Mouse (Mus musculus): ENCODE data around the gene Diaph3.
"Not testable (repeated sequence)": the region's sequence is repeated elsewhere in the genome, so short reads cannot be mapped to it uniquely, and the experiment has no call there.

Gene Diaph3

DNA sequence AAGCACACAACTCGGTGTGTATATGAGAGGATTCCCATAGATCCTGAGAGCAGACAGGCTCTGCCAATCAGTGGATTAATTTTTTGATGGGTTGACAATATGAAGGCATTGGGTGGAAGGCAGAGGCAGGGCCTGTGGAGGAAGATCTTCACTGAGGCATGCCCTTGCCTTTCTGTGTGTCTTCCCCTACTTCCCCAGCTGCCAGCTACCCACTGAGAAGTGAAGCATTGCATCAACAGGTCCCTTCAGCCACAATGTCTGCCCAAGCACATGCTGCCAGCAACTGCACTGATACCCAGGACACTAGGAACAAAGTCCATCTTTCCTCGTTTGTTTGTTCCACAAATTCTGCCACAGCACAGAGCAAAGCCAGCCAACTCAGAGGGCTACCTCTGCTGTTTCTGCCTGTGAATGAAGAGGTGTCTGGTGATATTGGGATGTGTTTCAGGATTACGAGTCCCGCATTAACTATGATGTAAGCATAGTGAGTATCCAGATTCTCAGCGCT lies 413.4 kb downstream of the Diaph3 start:
- DNase-seq: no peak

DNA sequence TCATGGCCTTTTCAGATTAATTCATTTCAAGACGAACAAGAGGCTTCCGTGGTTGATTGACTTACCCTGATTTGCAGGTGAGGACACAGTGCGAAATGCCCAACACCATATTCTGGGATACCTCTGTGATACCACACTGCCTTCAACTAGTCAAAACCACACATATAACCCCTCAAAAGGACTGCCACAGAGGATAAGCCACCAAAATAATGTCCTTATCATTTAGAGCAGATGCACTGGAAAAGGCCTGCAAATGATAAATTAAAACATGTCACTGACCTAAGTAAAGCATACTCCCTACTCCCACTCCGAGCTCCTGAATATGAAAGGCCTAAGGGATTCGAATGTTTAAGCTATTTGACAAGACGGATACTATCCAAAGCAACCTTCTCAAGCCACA lies 419.3 kb downstream of the Diaph3 start:
- no peak for DNase-seq

DNA sequence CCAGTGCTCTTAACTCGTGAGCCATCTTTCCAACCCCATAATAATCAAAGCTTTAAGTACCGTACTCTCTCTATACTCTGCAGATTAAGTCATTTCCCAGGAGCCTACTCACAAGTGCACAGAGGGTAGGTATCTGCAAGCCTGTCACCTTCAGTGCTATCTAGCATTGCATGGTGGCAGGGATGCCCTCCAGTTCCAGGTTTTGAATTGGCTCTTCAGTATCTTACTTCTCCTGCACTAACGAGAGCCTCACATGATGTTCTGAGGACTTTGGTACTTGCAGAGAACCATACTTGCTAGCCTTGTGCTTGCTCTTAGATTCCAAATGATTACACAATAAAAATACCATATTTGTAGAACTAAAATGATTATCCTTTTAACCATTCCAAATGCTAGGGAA lies 420.0 kb downstream of the Diaph3 start:
- no peak for DNase-seq

DNA sequence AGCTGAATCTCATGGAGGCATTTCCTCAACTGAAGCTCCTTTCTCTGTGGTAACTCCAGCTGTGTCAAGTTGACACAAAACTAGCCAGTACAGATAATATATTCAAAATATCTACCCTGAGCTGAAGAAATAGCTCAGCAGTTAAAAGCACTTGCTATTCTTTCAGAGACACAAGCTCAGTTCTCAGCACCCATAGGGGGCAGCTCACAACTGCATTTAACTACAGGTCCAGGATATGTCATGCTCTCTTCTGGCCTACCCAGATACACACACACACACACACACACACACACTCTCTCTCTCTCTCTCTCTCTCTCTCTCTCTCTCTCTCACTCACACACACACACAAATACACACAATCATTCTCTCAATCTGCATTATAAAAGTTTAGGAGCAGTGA lies 420.6 kb downstream of the Diaph3 start:
- DNase-seq: not testable (repeated sequence)

DNA sequence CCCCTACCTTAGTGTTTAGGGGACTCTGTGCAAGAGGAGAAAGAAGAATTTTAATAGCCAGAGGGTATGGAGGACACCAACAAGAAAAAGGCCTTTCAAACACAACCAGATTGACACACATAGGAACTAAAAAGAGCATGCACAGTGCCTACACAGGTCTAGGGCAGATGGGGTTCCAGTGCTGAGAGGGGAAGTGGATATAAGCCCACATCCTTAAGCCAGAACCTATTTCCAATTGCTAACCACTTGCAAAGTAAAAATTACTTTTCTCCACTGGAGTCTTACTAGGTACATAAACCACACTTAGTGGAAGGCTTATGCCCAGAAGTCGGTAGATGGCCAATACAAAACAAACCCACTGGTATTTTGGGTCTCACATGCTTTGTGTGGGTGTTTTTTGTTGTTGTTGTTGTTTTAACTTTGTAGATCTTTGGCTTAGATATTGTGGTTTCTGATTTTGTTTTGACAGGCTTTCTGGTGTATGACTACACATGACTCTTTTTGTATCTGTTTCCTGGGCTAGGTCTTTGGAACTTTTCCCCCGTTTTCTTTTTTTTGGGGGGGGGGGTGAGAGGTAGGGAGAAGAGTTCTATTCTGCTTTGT lies 426.8 kb downstream of the Diaph3 start:
- DNase-seq: no peak

DNA sequence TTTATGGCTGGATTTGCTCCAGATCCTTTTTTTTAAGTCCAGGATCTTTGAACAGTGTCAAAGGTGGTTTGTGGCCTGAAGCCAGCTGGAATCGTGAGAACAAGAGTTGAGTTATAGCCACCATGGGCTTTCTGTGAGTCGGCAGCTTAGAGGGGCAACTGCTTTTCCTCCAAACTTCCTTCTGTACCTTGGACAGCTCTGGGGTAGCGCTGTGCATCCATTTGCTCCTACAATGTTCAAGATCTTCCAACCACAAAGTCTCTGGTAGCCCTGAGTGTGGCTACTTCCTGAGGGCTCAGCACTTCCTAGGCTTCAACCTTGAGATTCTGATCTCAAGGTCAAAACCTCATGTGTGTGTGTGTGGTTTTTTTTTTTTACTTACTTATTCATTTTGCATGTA lies 437.0 kb downstream of the Diaph3 start:
- DNase-seq: no peak

DNA sequence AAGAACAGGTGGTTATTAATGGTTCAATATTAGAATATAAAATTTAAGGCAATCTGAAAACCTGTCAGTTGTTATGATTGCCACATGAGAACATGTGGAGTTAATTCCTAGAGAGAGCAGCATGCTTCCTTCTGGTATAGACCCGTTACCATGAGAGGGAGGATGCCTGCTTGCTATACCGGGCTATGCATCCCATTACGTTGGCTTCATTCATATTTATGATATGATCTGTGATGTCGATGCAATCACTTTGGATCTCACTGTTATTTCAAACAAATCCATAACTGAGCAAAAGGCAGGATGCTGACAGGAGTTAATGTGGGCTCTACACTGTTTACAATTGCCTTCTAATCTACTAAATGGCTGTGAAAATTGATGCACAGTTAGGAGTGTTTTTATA lies 439.9 kb downstream of the Diaph3 start:
- no peak for DNase-seq

DNA sequence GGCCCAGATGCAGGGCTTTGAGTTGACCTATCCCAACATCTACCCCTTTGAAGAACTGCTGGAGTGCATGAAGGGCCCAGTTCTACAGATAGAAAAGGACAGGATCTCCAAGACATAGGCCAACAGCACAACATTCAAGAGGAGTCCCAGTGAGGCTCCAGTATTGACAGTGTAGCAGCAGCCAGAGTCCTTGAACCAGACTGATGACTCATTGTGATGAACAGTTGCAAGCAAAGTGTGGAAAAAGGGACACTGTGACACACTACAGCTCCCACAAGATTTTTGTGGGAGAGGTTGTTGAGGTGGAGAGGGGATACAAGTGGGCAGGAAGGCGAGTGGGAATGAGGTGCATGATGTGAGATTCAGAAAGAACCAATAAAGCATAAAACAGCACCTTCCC lies 443.1 kb downstream of the Diaph3 start:
- DNase-seq: no peak

DNA sequence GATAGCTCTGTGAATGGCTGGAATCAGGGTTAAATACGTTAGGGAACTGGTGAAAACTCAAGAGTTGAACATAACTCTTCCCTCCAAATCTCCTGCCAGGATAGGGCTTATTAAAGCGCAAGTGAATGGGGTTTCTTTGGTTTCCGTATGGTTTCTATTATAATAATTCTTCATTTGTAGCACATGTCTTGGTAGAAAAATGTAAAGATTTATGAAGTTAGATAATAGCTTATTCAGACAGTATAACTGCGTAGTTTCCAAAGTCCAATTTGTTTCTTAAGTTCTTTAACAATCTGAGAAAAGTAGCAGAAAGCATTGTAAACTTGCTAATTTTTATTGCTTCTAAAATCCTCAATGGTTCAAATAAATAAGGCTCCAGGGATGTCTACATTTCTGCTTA lies 448.3 kb downstream of the Diaph3 start:
- DNase-seq: no peak

DNA sequence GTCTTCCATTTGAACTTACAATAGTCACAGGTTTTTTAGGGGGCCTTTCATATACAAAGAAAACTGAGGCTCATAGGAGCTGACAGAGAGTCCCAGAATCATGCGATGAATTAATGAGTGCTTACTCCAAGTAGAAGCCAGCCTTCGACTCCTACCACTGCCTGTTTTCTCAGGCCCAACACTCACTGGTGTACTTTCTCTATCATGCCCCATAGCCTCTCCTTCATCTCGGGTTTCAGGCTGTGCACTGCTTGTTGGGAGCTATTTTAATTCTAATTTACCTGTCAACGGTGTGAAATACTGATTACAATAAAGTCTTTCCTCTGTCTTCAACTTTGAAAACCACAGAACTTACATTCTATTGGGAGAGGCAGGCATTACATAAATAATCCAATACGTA lies 449.7 kb downstream of the Diaph3 start:
- DNase-seq: no peak

DNA sequence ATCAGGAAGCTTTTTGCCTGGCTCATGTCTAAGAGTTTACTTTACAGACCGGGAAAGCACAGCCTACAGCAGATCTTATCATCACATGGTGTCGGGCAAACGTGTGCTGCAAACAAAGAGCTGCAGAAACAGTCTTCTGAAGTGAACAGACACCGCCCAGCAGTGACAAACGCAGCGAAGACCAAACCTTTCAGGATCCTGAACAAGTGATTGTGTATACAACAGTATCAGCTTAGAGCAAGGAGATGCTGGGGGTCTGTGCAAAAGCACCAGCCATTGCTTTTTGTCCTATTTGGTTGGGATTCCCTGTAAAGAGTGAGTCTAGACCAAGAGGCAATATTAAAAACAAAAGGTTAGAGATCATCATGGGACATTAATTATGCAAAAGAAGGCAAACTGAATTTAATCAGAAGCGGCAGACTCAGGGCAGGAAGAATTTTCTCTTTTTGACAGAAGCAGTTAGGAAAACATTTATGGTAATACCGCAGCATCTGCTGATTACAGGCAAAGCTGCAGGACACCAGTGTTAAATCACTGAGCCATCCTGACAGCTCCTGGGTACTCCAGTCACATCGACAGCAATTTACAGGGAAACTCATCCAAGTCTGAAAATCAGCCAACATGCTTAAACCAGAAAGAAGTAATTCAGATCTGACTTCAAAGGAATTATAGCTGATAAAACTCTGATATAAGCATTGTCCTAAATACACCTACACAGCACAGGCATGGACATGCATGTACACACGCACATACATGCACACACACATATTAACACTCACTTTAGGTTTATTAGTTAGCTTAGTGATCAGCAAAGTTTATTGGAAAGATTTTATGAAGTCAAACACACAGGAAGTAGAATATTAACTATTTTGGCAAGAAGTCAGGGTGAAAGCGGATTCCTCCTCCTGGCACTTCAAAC lies 456.2 kb downstream of the Diaph3 start:
- peak in 1 of 2 experiments; percentile 12 for DNase-seq

DNA sequence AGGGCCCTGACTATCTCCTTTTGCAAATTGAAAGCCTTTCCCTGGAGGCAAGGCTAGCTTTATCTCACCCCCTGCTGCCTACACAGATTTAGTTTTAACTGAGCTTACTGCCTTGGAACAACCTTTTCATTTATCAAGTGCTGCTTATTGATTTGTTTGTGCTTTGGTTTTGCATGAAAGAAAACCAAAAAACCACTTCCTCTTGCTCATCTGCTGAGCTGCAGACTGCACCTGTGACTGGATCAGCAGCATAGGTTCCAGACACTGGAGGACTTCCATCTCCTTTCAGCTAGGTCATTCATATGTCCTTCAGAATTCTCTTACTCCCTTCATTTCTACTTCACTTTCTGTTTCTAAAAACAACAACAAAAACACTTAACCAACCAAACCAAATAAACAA lies 459.1 kb downstream of the Diaph3 start:
- DNase-seq: no peak

DNA sequence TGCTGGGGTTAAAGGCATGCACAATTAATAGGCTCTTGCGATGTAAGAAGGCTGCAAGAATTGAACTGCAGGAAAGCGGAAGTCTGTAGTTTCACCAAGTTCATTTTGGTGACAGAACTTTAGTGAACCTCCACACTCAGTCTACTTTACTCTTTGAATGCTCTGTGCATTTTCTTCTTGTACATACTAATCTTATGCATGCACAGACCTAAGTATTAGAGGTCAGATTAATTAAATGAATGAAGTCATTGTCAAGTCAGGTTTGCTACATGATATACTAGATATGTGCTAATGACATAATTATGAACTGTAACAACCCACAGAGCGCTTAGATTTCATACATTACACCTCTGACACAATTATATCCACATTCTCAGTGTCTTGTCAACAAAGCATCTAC lies 462.0 kb downstream of the Diaph3 start:
- DNase-seq: no peak

DNA sequence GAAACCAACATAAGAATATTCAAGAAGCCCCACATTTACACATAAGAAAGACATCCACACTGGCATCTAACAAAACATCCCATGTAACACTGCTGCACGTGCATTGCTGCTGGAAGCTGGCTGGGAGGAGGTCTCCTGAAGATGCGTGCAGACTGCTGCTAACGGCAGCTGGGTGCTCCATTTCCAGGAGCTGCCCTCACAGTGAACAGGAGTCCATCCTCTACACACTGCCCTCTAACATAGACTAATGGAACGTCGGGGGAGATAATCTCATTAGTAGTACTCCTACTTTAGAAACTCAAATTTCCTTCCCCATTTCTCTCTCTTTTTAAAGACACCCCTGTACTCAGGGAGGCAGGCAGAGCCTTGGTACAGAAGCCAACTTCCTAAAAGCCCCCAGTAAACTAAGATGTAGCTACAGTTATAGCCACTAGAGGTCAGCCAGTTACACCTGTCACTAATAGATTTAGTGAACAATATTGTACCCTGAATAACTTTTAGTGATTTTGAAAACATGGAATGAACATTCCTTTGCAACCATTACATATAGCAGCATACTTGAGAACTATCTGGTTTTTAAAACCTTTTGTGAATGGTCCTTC lies 462.8 kb downstream of the Diaph3 start:
- no peak for DNase-seq

DNA sequence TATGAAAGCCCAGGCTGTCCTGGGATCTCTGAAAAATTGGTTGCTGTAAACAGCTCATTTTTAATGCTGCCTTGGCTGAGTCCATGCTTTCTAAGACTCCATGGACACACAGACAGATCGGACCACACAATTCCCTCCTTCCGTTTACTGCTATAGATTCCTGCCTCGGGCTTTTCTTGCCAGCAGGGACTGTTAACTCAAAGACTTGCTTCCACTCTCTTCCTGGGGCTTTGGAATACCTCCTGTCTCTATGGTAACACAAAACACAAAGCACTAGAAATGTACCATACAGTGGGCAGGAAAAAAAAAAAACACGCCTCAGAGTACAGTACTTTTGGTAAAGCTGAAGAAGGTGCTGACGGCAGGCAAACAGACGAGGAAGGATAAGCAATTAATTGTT lies 464.0 kb downstream of the Diaph3 start:
- no peak for DNase-seq

DNA sequence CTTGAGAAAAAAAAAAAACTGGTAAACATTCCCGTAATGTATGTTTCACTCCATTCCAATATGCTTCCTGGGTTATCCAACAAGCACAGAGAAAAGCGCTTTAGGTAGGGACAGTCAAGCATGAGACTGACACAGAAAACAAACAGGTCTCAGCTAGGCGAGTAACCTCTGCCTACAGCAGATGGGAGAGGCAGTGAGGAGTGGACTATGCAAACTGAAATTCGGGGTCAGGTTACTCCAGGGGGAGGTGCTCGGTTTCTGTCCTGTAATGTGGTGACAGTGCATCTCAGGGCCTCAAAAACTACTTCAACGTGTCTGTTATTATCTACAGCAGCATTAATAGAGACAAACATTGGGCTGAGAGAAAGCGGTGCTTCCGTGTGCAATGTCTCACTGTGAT lies 465.7 kb downstream of the Diaph3 start:
- DNase-seq: no peak

DNA sequence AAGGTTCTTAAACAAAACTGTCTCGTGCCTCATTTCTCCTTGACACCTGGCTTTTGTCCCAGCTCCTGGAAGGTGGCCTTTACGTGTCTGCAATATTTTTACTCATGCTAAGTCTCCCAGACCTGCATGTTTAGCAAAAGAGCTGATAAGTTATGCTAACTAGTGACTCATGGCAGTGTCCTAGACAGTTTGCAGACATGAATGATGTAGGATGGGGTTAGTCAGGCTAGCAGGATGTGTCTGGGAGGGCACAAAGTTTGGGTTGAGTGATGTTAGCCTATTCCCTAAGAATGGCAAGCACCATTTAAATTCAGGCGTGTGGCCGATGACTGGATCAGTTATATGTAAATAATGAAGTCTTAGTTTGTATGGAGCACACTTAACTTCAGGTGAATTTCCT lies 478.2 kb downstream of the Diaph3 start:
- no peak for DNase-seq

DNA sequence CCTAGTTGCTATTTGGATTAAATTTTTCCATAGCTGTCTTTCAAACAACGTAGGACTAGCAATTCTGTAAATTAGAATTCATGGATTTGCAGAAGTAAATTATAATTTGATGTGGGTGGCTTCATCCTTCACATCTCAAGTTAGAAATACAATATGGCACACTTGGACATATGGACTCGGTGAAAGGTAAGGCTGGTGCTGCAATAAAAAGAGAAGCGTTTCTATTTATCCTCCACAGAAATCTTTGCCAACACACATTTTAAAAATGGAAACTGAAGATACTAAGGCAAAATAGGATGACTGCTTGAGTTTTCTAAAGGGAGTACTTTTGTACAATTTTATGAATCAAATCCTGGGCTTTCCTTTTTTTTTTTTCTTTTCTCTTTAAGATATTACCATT lies 480.5 kb downstream of the Diaph3 start:
- no peak for DNase-seq

DNA sequence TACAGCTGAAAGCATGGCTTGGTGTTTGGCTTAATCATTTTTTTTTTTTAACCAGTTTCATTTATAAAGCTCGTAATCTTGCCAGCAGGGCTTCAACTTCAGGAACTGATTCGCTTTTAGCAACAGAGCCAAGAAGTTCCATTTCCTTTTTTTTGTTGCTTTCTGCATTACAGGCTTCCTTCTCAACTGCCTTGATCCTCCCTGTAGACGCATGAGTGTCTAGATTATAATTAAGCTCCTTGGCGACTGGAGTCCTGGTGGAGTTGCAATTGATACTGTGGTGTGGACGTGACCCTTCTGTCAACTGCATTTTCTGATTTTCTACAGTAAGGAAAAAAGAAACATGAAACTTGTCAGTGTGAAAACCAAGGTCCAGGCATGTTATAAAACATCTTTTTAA lies 484.8 kb downstream of the Diaph3 start:
- DNase-seq: no peak

DNA sequence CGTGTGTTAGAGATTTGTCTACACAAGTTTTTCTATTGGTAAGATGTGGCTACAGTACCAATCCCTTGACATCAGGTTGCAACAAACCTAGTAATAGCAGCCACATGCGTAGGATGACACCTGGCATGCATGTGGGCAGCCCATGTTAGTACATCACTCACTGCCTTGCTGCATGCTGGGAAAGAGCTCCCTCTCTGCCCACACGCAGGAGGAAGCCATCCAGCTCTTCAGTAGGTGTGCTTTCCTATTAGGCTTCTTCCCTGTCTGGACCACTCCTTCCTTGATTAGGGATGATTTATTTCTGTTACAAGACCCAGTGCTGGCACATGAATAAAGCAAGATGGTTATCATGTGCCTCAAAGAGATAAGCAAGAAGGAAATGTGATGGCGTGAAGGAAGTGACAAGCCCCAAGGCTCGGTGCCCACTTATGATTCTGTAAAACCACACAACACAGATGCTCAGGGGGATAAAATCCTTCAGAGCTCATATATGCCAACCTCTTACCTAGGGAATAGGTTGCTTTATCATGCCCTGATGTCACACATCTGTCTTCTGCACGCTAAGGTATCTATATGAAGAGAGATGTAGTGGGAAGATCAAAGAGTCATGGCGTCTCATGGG lies 494.4 kb downstream of the Diaph3 start:
- no peak for DNase-seq

DNA sequence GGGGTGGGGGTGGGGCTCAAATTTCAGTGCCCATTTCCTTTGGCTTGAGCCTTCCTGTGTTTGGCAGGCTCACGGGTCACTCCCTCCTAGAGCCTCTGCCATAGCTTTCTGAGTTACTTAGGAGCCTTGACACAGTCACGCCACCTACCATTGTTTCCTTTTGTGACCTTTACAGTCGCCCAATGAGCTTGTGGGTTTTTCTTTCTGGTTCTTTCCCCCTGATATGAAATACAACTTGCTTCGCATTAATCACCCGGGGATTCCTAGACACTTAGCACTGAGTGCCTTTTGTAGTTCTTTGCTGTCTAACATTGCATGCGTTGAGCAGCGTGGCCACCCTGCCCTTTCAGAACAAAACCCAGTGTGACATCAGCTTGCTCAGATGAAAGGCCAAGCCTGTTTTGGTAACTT lies 498.2 kb downstream of the Diaph3 start:
- DNase-seq: no peak

DNA sequence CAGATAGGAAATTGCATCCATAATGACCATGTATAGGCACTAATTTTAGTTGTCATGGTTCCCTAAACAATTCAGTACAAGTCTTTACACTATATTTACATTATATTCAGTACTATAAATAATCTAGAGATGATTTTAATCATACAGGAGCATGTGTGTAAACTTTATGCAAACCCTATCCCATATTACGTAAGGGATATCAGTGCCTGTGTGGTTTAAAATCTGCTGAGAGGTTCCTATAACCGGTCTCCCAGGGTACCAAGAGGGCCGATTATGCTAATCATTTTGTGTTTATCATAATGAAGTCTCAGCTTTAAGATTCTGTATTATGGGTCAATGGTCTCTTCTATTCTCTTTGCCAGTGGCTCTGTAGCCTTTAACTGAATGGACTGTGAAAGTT lies 499.2 kb downstream of the Diaph3 start:
- no peak for DNase-seq

DNA sequence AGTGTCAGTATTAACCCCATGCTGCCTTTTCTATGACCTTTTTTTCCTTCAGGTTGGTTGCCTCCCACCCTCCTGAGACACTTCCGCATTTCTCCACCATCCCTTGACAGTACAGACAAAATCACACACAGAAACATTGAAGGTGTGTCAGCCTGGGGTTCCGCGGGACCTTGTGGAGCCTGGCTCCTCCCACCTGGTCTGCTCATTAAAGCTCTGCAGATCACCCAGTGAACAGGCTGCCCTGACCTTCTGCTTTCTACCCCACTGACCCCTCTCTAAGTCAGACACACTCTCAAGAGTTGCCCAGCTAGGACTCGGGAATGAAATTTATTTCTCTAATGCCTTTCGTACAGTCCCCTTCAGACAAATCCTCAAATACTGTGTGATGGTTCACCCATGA lies 500.9 kb downstream of the Diaph3 start:
- DNase-seq: no peak

All from cerebellum, postnatal 25 days (tissue).